Mouse (Mus musculus) adrenal gland (tissue): ENCODE measurements around the gene Cdc5l.
"Not testable (repeated sequence)": the region's sequence is repeated elsewhere in the genome, so short reads cannot be mapped to it uniquely, and the experiment has no call there.

Experiments used
- intact Hi-C: fragments of 180-260 bp; cut with DNase I; formaldehyde crosslinking; loops from one replicate; pipeline ENCODE4 v1.15.1; 2025

The Cdc5l gene

GRCm38 (mm10) chr17:45447063-45447462, 13.5 kb upstream of the Cdc5l start:
- intact Hi-C loops = no loop called here

- intact Hi-C loops = no loop called here
Measured at GRCm38 (mm10) chr17:45445923-45446322, 12.4 kb upstream of the Cdc5l start.

- intact Hi-C loops = no loop called here
Measured at GRCm38 (mm10) chr17:45434262-45434590, 689 bp upstream of the Cdc5l start.

- intact Hi-C loops = no loop called here
Measured at GRCm38 (mm10) chr17:45432706-45433398, 685 bp downstream of the Cdc5l start.

GRCm38 (mm10) chr17:45432007-45432406, 1.5 kb downstream of the Cdc5l start:
- intact Hi-C loops = no loop called here

GRCm38 (mm10) chr17:45417387-45417786, 16.1 kb downstream of the Cdc5l start:
- intact Hi-C loops = no loop called here

- intact Hi-C loops = not testable (repeated sequence)
Measured at GRCm38 (mm10) chr17:45411617-45412016, 21.9 kb downstream of the Cdc5l start.

- intact Hi-C loops = loop anchor here (10.0 kb wide), 1 partner anchor 1144 kb away; no protein-coding TSS in a partner anchor
Measured at GRCm38 (mm10) chr17:45408719-45409118, 24.8 kb downstream of the Cdc5l start.

GRCm38 (mm10) chr17:45406281-45406680, 27.3 kb downstream of the Cdc5l start:
- intact Hi-C loops = loop anchor here (10.0 kb wide), 1 partner anchor 1141 kb away; no protein-coding TSS in a partner anchor

- intact Hi-C loops = loop anchor here (10.0 kb wide), 1 partner anchor 1138 kb away; no protein-coding TSS in a partner anchor
Measured at GRCm38 (mm10) chr17:45403207-45403606, 30.3 kb downstream of the Cdc5l start.

GRCm38 (mm10) chr17:45402601-45403000, 30.9 kb downstream of the Cdc5l start:
- intact Hi-C loops = loop anchor here (10.0 kb wide), 1 partner anchor 1138 kb away; no protein-coding TSS in a partner anchor

GRCm38 (mm10) chr17:45402126-45402525, 31.4 kb downstream of the Cdc5l start:
- intact Hi-C loops = loop anchor here (10.0 kb wide), 1 partner anchor 1137 kb away; no protein-coding TSS in a partner anchor

GRCm38 (mm10) chr17:45401126-45401905, 32.2 kb downstream of the Cdc5l start:
- intact Hi-C loops = loop anchor here (10.0 kb wide), 1 partner anchor 1137 kb away; no protein-coding TSS in a partner anchor

- intact Hi-C loops = no loop called here
Measured at GRCm38 (mm10) chr17:45398021-45398420, 35.5 kb downstream of the Cdc5l start.

- intact Hi-C loops = no loop called here
Measured at GRCm38 (mm10) chr17:45397541-45397940, 36.0 kb downstream of the Cdc5l start.

- intact Hi-C loops = no loop called here
Measured at GRCm38 (mm10) chr17:45394612-45395011, 38.9 kb downstream of the Cdc5l start.

GRCm38 (mm10) chr17:45393765-45394164, 39.8 kb downstream of the Cdc5l start:
- intact Hi-C loops = no loop called here

- intact Hi-C loops = no loop called here
Measured at GRCm38 (mm10) chr17:45389896-45390295, 43.6 kb downstream of the Cdc5l start.

GRCm38 (mm10) chr17:45386986-45387385, 46.6 kb downstream of the Cdc5l start:
- intact Hi-C loops = no loop called here

- intact Hi-C loops = no loop called here
Measured at GRCm38 (mm10) chr17:45383305-45383704, 50.2 kb downstream of the Cdc5l start.

- intact Hi-C loops = loop anchor here (10.0 kb wide), 3 partner anchors 125 to 1115 kb away; no protein-coding TSS in a partner anchor
Measured at GRCm38 (mm10) chr17:45379271-45379784, 54.2 kb downstream of the Cdc5l start.

- intact Hi-C loops = loop anchor here (10.0 kb wide), 3 partner anchors 123 to 1113 kb away; no protein-coding TSS in a partner anchor
Measured at GRCm38 (mm10) chr17:45377323-45377722, 56.2 kb downstream of the Cdc5l start.
